Comparison of ENCODE assay signal across 8 mouse cellular contexts in the genomic region with DNA sequence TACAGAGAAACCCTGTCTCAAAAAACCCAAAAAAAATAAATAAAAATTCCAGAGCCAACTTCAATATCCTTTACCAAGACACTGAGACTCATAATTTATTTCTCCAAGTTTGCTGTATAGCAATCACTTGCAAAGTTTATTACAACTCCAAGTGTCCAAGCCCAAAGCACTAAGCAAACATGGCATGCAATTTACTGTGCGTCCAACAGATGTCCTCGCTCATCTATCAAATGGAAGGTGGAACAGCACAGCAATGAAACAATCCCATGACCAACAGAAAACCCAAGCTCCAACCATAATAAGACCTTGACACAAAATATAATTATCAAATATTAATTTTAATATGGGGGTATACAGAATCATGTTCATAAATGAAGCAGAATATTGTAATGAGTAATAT. TPM values are rescaled to one million over a fixed set of nuclear protein-coding genes. Genes with fewer than 3 reads are reported as not detected.
DNase-seq lines count a peak whose midpoint lies in the region; ATAC-seq lines count a peak whose summit lies in the region.

No protein-coding gene starts in this region.

- no peaks in the 10 kb centered on the region for H3K4me1 ChIP-seq in neural tube, embryonic 15.5 days

- peak; percentile 39 for DNase-seq in neural tube, embryonic 10.5 days (ENCODE audit: extremely low spot score, low spot score)
- DNase-seq in WW6 (ENCODE audit: low read depth, low spot score): peak; percentile 14
- DNase-seq in cerebellum, postnatal 14 days: peak; percentile 80 to 83
- peak; percentile 70 for DNase-seq in heart, postnatal 4 days
- peak; percentile 35 to 65 for DNase-seq in left cerebral cortex, postnatal 25 days (ENCODE audit: low spot score in 2 of 2)
- DNase-seq in retina, adult 2 months (ENCODE audit: low read depth, low spot score): peak; percentile 25
- DNase-seq in thymus, postnatal 4 days: peak; percentile 75

- no peaks in the 10 kb centered on the region for H3K27me3 ChIP-seq in neural tube, embryonic 15.5 days (replicated peaks)

- 48% methylated on average over 2 of the region's 2 CpGs for WGBS in neural tube, embryonic 15.5 days

- intact Hi-C loops in left cerebral cortex, postnatal 25 days (cut with DNase I): loop anchor here (2.0 to 5.0 kb wide), 3 partner anchors 132 to 405 kb away; no protein-coding TSS in a partner anchor

- H3K4me3 ChIP-seq in neural tube, embryonic 15.5 days (replicated peaks): no peak overlapping the region

- no peak overlapping the region for H3K4me2 ChIP-seq in neural tube, embryonic 15.5 days

- ATAC-seq in neural tube, embryonic 15.5 days (ENCODE audit: low FRiP score): no peak

- H3K27ac ChIP-seq in neural tube, embryonic 15.5 days (replicated peaks): no peak overlapping the region

- no peaks in the 10 kb centered on the region for H3K9me3 ChIP-seq in neural tube, embryonic 15.5 days (replicated peaks)

- H3K9ac ChIP-seq in neural tube, embryonic 15.5 days (replicated peaks): no peak overlapping the region

- H3K36me3 ChIP-seq in neural tube, embryonic 15.5 days: peaks cover 9% of the 10 kb centered on the region; the same call in 1 of the 2 replicates

RNA-seq across cellular contexts. Expression of gene Erc1, which starts 55.4 kb away (rescaled TPM):
- polyA plus RNA-seq in neural tube, embryonic 15.5 days (2015; fragmentation: Nextera tagmentation; extraction: Ambion mirVana): 42.9 and 51.1 TPM in 2 replicates
- 10 to 100 TPM; 42.2 to 44.4 TPM for total RNA-seq in heart, postnatal 4 days (2021)
- 10 to 100 TPM; 54.4 to 55.6 TPM for total RNA-seq in left cerebral cortex, postnatal 25 days (2021)

Comparison
In these comparisons a context has a peak if more than half of its experiments do, and no peak if none do; other contexts are left out.
1. DNase-seq: peak in every context shown above with its lines; median percentile 82 in cerebellum, postnatal 14 days; 75 in thymus, postnatal 4 days; 70 in heart, postnatal 4 days; 50 in left cerebral cortex, postnatal 25 days; 39 in neural tube, embryonic 10.5 days; 25 in retina, adult 2 months; 14 in WW6.